Mouse (Mus musculus): ENCODE results near the gene Sik2.

The Sik2 gene

DNA sequence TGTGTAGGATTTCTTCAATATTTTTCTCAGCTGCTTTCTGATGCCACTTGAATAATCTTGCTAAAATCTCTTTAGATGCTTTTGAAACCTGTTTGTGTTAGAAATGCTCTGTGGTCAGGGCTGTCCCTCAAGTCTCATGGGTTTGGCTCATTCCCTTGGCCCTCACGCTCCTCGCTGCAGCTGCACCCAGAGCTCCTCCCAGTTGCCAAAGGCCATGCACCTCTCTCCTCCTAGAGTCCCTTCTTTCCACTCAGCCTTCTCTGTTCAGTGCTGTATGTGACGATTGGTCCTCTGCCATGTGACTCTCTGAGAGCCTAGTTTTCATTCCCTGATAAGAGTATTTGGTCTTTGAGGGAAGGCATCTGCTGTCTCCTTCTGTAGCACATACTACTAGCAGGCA is 131.4 kb downstream of the Sik2 start:
- Histone ChIP-seq H3K27me3 (ENCODE audit: control insufficient read depth, insufficient read depth, low read length, poor library complexity, severe bottlenecking) (no peaks in the 10 kb centered on the region), H3K36me3 (ENCODE audit: control insufficient read depth, insufficient read depth, low read length, poor library complexity, severe bottlenecking) (peaks cover 7% of the 10 kb centered on the region)
- no peak for DNase-seq (ENCODE audit: low read depth, low spot score)

GRCm38 (mm10) chr9:50876287-50876686 is 132.6 kb downstream of the Sik2 start:
- H3K36me3 ChIP-seq (ENCODE audit: control insufficient read depth, insufficient read depth, low read length, poor library complexity, severe bottlenecking): peaks cover 6% of the 10 kb centered on the region
- DNase-seq (ENCODE audit: low read depth, low spot score): no peak
- H3K27me3 ChIP-seq (ENCODE audit: control insufficient read depth, insufficient read depth, low read length, poor library complexity, severe bottlenecking): no peaks in the 10 kb centered on the region

GRCm38 (mm10) chr9:50875470-50875869 is 133.4 kb downstream of the Sik2 start:
- no peak for DNase-seq (ENCODE audit: low read depth, low spot score)
- Histone ChIP-seq H3K36me3 (ENCODE audit: control insufficient read depth, insufficient read depth, low read length, poor library complexity, severe bottlenecking) (peaks cover 9% of the 10 kb centered on the region; the same call in 1 of the 2 replicates), H3K27me3 (ENCODE audit: control insufficient read depth, insufficient read depth, low read length, poor library complexity, severe bottlenecking) (no peaks in the 10 kb centered on the region)

- no peak for DNase-seq (ENCODE audit: low read depth, low spot score)
- Histone ChIP-seq H3K27me3 (ENCODE audit: control insufficient read depth, insufficient read depth, low read length, poor library complexity, severe bottlenecking) (no peaks in the 10 kb centered on the region), H3K36me3 (ENCODE audit: control insufficient read depth, insufficient read depth, low read length, poor library complexity, severe bottlenecking) (peaks cover 9% of the 10 kb centered on the region)
Observed at GRCm38 (mm10) chr9:50874031-50874430, 134.8 kb downstream of the Sik2 start.

- no peak for DNase-seq (ENCODE audit: low read depth, low spot score)
- H3K36me3 ChIP-seq (ENCODE audit: control insufficient read depth, insufficient read depth, low read length, poor library complexity, severe bottlenecking): peaks cover 7% of the 10 kb centered on the region
- no peaks in the 10 kb centered on the region for H3K27me3 ChIP-seq (ENCODE audit: control insufficient read depth, insufficient read depth, low read length, poor library complexity, severe bottlenecking)
Observed at GRCm38 (mm10) chr9:50873210-50873609, 135.7 kb downstream of the Sik2 start.

DNA sequence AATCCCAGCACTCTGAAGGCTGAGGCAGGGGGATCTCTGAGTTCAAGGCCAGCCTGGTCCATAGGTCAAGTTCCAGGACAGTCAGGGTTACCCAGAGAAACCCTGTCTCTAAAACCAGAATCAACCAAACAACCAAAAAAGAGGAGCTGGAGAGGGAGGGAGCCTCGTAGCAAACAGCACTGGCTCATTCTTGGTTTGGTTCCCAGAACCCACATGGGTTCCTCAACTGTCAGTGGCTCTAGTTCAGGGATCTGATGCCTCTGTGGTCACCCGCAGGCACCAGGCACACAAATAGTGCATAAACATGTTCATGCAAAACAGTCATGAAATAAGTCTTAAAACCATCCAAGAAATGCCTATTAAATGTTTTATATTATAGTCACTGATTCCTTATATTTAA is 140.7 kb downstream of the Sik2 start:
- no peak for DNase-seq (ENCODE audit: low read depth, low spot score)
- Histone ChIP-seq H3K36me3 (ENCODE audit: control insufficient read depth, insufficient read depth, low read length, poor library complexity, severe bottlenecking) (peaks cover 12% of the 10 kb centered on the region), H3K27me3 (ENCODE audit: control insufficient read depth, insufficient read depth, low read length, poor library complexity, severe bottlenecking) (no peaks in the 10 kb centered on the region)

GRCm38 (mm10) chr9:50867015-50867414 is 141.9 kb downstream of the Sik2 start:
- Histone ChIP-seq H3K27me3 (ENCODE audit: control insufficient read depth, insufficient read depth, low read length, poor library complexity, severe bottlenecking) (no peaks in the 10 kb centered on the region), H3K36me3 (ENCODE audit: control insufficient read depth, insufficient read depth, low read length, poor library complexity, severe bottlenecking) (peaks cover 16% of the 10 kb centered on the region)
- no peak for DNase-seq (ENCODE audit: low read depth, low spot score)

DNA sequence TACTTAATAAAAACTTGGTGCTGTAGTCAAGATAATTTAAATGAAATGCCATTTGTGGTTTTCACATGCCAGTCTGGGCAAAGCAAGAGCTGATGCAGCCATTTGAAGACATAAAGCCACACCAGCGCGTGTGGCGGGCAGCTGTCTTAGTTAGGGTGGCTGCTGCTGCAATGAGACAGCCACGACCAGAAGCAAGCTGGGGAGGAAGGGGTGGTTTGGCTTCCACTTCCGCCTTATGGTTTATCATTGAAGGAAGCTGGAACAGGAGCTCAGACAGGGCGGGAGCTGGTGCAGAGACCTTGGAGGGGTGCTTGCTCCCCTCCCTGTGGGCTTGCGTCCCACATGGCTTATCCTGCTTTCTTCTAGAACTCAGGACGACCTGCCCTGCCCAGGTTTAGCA is 143.1 kb downstream of the Sik2 start:
- no peaks in the 10 kb centered on the region for H3K27me3 ChIP-seq (ENCODE audit: control insufficient read depth, insufficient read depth, low read length, poor library complexity, severe bottlenecking)
- DNase-seq (ENCODE audit: low read depth, low spot score): no peak
- peaks cover 17% of the 10 kb centered on the region for H3K36me3 ChIP-seq (ENCODE audit: control insufficient read depth, insufficient read depth, low read length, poor library complexity, severe bottlenecking)

DNA sequence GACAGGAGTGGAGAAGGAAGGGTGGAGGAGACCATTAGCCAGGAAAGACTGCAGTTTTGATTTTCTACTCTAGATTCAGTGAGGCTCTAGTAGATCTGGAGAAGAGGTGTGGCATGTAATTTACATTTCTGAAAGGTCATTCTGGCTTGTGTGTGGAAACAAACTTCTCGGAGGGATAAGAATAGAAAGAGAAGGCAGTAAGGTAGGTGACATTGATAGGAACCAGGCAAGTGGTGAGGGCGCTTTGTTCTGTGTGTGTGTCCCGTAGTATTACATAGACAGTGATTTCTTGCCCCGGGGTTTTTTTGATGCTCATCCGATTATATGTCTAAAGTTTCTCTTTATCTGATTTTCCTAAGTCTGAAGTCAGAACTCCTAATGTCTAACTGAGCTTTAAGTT is 144.0 kb downstream of the Sik2 start:
- Histone ChIP-seq H3K36me3 (ENCODE audit: control insufficient read depth, insufficient read depth, low read length, poor library complexity, severe bottlenecking) (peaks cover 14% of the 10 kb centered on the region), H3K27me3 (ENCODE audit: control insufficient read depth, insufficient read depth, low read length, poor library complexity, severe bottlenecking) (no peaks in the 10 kb centered on the region)
- no peak for DNase-seq (ENCODE audit: low read depth, low spot score)

DNA sequence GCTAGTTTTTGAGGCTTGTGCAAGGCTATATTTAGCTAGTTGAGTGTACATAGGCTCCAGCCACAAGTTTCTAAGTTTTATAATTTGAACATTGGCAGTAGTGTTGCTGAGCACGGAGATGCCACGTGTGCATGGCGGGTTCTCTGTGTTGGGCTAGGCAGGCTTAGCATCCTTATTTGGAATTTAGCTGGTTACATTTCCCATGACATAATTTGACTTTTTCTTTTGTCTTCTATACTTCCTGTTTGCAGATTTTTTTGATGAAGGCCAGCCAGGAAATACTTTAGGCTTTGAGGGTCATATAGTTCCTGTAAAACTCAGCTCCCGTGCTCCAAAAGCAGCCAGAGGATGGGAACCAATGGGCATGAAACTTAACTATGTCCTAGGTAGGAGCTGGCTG is 145.0 kb downstream of the Sik2 start:
- Histone ChIP-seq H3K36me3 (ENCODE audit: control insufficient read depth, insufficient read depth, low read length, poor library complexity, severe bottlenecking) (peaks cover 14% of the 10 kb centered on the region), H3K27me3 (ENCODE audit: control insufficient read depth, insufficient read depth, low read length, poor library complexity, severe bottlenecking) (no peaks in the 10 kb centered on the region)
- no peak for DNase-seq (ENCODE audit: low read depth, low spot score)

- Histone ChIP-seq H3K36me3 (ENCODE audit: control insufficient read depth, insufficient read depth, low read length, poor library complexity, severe bottlenecking) (peaks cover 14% of the 10 kb centered on the region), H3K27me3 (ENCODE audit: control insufficient read depth, insufficient read depth, low read length, poor library complexity, severe bottlenecking) (no peaks in the 10 kb centered on the region)
- DNase-seq (ENCODE audit: low read depth, low spot score): no peak
Observed at GRCm38 (mm10) chr9:50861119-50861839, 147.6 kb downstream of the Sik2 start.

DNA sequence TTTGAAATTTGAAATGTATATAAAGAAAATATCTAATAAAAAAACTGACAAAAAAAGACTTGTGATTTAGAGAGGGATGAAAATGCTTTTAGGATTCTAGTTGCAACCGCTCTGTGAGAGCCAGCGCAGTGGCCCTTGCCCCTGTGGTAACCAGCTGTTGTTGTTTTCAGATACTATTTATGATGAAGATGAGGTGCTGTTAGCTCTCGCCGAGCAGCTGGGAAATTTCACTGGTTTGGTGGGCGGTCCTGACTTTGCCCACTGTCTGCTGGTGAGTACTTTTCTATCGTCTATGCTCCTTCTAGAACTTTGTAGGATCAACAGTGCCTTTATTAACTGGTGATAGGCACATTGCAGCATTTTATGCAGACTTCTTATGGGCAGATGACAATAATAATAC is 150.2 kb downstream of the Sik2 start:
- peaks cover 10% of the 10 kb centered on the region for H3K36me3 ChIP-seq (ENCODE audit: control insufficient read depth, insufficient read depth, low read length, poor library complexity, severe bottlenecking)
- H3K27me3 ChIP-seq (ENCODE audit: control insufficient read depth, insufficient read depth, low read length, poor library complexity, severe bottlenecking): no peaks in the 10 kb centered on the region
- DNase-seq (ENCODE audit: low read depth, low spot score): no peak

DNA sequence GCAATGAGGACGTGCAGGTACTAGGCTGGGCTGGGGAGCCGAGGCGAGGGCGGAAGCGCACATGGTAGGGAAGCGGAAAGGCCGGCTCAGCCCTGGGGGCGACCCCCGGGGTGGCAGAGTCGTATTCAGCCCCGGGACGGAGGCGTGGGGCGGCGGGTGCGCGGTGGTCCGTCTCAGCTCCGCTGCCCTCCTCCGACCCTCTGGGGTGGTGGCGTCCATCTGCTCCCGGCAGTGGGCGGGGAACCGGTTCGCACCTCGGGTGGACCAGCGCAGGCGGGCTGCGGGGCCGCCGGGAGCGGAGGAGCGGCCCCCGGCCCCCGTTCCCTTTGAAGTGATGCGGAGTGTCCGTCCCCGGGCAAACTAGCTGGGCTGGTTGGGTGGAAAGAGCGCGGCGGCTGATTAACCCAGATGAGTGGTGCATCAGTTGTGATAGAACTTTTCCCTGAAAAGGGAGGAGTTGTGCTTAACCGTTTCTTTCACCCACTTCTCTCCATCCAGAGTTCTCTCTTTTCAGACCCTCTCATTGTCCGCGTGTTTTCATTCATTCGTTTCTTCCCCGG is 151.7 kb downstream of the Sik2 start:
- Histone ChIP-seq H3K27me3 (ENCODE audit: control insufficient read depth, insufficient read depth, low read length, poor library complexity, severe bottlenecking) (no peaks in the 10 kb centered on the region), H3K36me3 (ENCODE audit: control insufficient read depth, insufficient read depth, low read length, poor library complexity, severe bottlenecking) (peaks cover 5% of the 10 kb centered on the region; the same call in 1 of the 2 replicates)
- DNase-seq (ENCODE audit: low read depth, low spot score): no peak

DNA sequence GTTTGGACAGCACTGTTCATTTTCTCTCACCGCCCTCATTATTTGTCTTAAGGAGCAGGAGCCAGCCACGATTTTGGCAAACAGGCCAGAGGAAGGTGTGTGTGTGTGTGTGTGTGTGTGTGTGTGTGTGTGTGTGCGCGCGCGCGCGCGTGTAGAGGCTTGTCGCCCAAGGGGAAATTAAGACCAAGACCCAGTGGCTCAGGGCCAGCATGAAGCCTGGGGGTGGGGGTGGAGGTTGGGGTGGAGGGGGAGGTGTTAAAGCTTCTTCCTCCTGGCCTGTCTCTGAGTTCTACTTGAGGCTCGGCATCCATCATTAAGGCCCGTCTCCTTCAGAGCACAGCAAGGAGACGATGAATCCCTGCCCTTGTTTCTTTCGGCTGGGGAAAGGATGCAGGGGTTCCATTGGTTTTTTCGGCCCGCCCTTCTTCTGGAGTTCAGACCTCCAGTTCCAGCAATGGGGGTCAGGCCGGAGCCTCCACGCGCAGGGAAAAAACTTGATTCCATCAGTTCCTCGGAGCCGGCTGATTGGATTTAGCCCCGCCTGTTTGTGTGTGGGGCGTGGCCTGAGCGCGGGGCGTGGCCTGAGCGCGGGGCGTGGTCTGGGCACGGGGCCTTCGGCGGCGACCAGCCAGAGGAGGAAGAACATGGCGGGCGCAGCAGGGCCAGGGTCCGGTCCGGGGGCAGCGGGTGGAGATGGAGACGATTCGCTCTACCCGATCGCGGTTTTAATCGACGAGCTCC is 152.4 kb downstream of the Sik2 start:
- DNase-seq (ENCODE audit: low read depth, low spot score): peak; percentile 89
- Histone ChIP-seq H3K36me3 (ENCODE audit: control insufficient read depth, insufficient read depth, low read length, poor library complexity, severe bottlenecking) (peaks cover 5% of the 10 kb centered on the region; the same call in 1 of the 2 replicates), H3K27me3 (ENCODE audit: control insufficient read depth, insufficient read depth, low read length, poor library complexity, severe bottlenecking) (no peaks in the 10 kb centered on the region)

- H3K27me3 ChIP-seq (ENCODE audit: control insufficient read depth, insufficient read depth, low read length, poor library complexity, severe bottlenecking): no peaks in the 10 kb centered on the region
- peaks cover 3% of the 10 kb centered on the region; the same call in 1 of the 2 replicates for H3K36me3 ChIP-seq (ENCODE audit: control insufficient read depth, insufficient read depth, low read length, poor library complexity, severe bottlenecking)
- no peak for DNase-seq (ENCODE audit: low read depth, low spot score)
Observed at GRCm38 (mm10) chr9:50855780-50856179, 153.1 kb downstream of the Sik2 start.

Data from splenic B cell, adult 2 months (primary cell).